Mouse (Mus musculus) left cerebral cortex, postnatal 14 days (tissue): ENCODE results near the gene Rreb1. TPM values are rescaled to one million over a fixed set of nuclear protein-coding genes. Genes with fewer than 3 reads are reported as not detected.

Experiments used
- DNase-seq, 2 experiments: peaks; one replicate each; pipeline ENCODE4 v3.0.0; 2021 to 2022; ENCODE audit warnings: low spot score in 2 of 2, mixed read lengths in 1 of 2
- intact Hi-C: fragments of 180-260 bp; cut with DNase I; formaldehyde crosslinking; loops from one replicate; pipeline ENCODE4 v1.15.1; 2025
- total RNA-seq, 2 experiments: library from RNA; stranded (reverse); gene quantifications; 2 replicates each; pipeline ENCODE4 v1.2.3; 2021

The Rreb1 gene
- total RNA-seq, 2 experiments from 2014 or later, result 24.0 to 26.3 TPM

- DNase-seq, result no peak
- intact Hi-C loops, result no loop called here
These were observed 84.3 kb downstream of the Rreb1 start for GRCm38 (mm10) chr13:37862492-37862891.

DNA sequence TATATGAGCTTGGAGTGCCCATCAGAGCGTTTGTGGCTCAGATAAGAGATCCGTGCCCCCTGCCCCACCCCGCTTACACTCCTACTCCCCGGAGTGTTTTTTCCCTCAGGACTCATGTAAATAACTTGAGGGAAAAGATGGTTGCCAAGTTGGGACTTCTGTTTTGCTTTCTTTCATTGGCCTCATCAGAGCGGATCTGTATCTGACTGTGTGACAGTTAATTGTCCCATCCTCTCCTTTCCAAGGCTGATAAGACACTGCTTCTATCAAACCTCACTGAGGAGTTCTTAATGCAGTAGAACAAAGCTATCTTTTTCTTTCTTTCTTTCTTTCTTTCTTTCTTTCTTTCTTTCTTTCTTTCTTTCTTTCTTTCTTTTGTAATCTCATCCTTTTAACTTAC, 85.4 kb downstream of the Rreb1 start:
- no peak for DNase-seq
- intact Hi-C loops, result no loop called here

- intact Hi-C loops, result no loop called here
- no peak for DNase-seq
These were observed 86.5 kb downstream of the Rreb1 start for GRCm38 (mm10) chr13:37864697-37865096.

DNA sequence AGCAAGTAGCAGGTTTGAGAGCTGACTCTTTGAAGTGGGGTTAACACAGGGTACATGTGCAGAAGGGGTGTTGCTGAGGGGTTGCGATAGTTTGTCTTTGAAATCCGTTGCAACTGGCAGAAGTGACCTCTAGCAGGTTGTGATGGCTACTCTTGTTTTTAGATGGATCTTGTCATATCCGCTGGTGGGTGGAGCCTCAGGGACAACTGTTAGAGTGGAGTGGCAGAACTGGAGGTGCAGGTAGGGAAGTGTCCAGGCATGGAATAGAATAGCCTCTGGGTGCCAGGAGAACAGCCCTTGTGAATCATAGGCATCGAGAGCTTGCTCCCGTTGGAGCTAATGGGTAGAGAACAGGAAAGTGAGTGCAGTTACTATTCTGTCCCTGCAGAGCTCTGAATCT, 88.1 kb downstream of the Rreb1 start:
- intact Hi-C loops, result no loop called here
- DNase-seq, result no peak

- no peak for DNase-seq
- intact Hi-C loops, result no loop called here
These were observed 88.6 kb downstream of the Rreb1 start for GRCm38 (mm10) chr13:37866846-37867245.

- intact Hi-C loops, result no loop called here
- DNase-seq, result no peak
These were observed 92.1 kb downstream of the Rreb1 start for GRCm38 (mm10) chr13:37870118-37870908.

DNA sequence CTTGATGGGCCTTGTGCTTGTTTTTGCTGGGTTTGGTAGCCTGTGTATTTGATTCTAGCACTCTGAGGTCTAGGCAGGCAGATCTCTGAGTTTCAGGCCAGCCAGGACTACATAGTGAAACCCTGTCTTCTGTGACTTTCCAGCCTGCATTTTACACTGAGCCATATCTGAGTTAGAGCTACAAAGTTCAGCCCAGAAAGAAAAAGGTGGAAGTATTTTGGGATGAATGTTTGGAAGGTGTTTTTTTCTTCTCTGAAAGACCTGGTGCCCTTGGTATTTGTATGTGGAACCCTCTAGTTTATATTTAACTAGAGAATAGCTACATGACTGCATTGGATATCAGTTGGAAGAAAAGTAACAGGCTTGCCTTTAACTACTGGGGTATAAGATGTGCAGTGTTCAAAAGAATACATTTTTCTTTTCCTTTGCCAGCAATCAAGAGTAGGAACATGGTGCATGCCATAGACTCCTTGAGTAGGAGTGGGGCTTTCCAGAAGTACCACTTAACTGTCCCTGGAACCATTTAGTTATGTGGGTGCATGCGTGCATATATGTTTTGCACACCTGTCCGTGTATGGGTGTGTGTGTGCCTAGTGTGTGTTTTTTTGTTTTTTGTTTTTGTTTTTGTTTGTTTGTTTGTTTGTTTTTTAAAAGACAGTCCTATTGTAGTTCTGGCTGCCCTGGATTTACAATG, 94.1 kb downstream of the Rreb1 start:
- intact Hi-C loops, result no loop called here
- DNase-seq, result no peak

DNA sequence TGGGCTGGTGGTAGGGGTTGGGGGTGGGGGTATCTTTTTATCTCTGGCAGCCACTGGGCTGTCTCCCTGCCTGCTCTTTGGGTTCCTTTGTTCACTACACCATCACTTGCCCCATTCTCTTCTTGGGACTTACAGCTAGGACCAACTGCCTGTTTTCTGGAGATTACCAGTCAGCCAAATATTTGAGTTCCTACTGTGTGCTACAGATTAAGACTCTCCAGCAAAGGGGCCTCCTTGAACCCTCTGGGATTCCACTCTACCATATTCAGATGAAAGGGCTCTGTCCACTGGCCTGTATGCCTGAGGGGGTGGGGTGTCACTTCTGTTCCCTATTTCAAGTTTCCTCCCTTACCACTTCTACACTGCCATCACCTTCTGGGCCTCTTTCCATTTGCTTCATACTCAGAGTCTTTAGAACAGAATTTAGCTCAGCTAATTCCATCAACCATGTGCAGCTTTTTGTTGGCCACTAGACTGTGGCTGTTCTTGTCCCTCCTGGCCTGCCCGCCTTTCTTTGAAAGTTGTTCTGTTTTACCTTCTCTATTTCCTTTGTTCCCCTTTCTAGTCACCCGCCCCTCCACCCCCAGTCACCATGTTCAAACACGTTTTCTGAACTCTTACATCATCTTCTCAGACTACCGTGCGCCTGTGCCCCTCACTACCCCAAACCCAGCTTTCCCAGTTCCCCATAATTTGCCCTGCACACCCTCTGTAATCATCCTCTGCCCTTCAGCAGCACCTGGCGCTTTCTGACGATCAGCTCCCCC, 95.1 kb downstream of the Rreb1 start:
- no peak for DNase-seq
- intact Hi-C loops, result no loop called here

- no peak for DNase-seq
- intact Hi-C loops, result no loop called here
These were observed 97.7 kb downstream of the Rreb1 start for GRCm38 (mm10) chr13:37875919-37876318.

GRCm38 (mm10) chr13:37876366-37876765, 98.2 kb downstream of the Rreb1 start:
- intact Hi-C loops, result no loop called here
- no peak for DNase-seq

- intact Hi-C loops, result no loop called here
- DNase-seq, result no peak
These were observed 98.6 kb downstream of the Rreb1 start for GRCm38 (mm10) chr13:37876836-37877235.

- intact Hi-C loops, result no loop called here
- DNase-seq, result no peak
These were observed 99.0 kb downstream of the Rreb1 start for GRCm38 (mm10) chr13:37877241-37877640.

GRCm38 (mm10) chr13:37878918-37879331, 100.7 kb downstream of the Rreb1 start:
- intact Hi-C loops, result no loop called here
- no peak for DNase-seq

DNA sequence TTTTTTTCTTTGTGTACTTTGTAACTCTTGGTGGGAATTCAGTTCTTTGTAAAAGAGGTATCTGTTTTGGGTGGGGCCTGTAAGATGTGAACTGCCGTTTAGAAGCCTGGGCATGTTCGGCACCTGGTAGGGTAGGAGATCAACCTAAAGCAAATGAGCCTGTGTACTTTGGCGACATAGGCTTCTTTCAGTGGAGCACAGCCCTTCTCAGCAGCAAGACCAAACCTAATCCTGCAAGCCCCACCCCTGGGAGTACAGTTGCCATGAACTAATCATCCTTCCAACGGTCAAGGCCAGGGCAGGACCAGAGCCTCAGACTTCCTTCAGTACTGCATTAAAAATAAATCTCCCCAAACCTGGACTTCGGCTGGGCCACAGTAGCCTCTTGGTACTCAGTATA, 101.4 kb downstream of the Rreb1 start:
- intact Hi-C loops, result no loop called here
- no peak for DNase-seq

DNA sequence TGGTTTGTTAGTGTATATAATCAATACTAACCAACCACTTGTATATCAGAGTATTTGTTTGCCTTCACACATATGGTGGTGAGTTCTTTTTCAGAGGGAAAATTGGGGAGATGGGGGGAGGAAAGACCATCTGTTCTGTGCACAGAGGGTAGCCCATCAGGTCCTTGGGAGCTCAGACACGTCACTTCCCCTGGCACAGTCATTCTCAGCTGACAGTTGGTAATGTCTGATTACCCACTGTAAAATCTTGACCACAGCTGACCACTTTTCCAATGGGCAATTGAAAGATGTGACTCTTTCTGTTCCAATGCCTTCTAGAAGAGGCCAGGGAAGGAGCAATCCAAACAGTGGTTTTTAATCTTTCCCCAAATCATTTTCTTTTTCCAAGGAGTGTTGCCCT, 101.8 kb downstream of the Rreb1 start:
- no peak for DNase-seq
- intact Hi-C loops, result no loop called here

DNA sequence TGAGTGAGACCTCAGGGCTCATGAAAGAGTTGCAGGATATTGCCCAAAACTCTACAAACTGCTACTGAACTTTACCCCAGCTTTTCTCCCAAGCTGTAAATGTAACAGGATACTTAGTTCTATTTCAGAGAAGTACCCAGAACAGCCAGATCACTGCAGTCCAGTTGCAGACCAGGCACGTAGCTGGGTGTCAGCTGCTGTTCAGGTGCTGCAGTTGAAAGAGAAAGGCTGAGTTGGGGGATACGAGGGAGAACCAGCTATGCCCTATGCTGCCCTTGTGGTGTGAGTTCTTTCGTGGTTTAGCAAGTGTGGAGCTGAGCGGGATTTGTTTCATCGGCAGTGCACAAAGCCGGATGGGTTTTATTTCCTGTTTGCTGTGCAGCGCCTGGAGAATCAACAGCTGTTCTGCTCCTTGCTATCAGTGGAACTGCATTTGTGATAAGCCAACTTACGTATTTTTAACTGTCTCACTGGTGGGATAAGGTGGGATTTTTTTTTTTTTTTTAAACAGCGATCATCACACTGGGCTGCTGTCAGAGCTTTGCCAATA, 102.5 kb downstream of the Rreb1 start:
- no peak for DNase-seq
- intact Hi-C loops, result no loop called here

DNA sequence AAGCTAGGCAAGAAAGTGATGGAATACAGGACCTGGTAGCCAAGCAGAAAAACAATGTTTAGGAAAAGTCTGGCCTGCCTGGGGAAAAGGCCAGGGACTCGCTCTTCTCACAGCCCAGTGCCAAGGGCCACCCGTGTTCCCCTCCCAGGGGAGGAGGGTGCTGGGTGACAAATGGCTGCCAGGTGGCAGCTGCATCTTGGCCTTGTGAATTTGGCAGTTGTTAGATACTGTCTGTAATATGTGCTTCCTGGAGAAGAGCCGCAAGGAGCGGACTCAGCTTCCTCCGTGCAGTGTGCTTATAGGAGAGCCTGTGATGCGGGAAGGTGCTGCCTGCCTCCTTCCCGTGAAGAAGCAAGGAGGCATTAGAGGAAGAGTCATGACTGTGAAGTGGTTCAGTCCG, 104.3 kb downstream of the Rreb1 start:
- intact Hi-C loops, result no loop called here
- no peak for DNase-seq

GRCm38 (mm10) chr13:37883008-37883407, 104.8 kb downstream of the Rreb1 start:
- intact Hi-C loops, result no loop called here
- no peak for DNase-seq

DNA sequence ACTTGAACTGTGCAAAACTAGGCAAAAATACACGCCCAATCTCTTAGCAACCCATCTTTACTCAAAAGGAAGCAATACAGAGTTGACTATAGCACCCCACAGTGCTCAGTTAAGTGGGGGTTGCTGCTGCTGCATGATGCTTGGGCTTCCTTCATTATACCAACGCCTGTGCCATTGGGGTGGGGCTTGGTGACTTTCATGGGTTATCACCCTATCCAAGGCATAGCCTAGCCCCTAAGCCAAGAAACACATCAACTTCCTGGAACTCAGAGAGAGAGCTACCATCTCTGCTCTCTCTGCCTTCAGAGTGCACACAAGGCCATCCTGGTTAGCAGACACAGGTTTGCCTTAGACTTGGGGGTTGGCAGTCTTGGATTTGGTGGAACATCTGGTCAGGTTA, 107.2 kb downstream of the Rreb1 start:
- intact Hi-C loops, result no loop called here
- DNase-seq, result no peak

DNA sequence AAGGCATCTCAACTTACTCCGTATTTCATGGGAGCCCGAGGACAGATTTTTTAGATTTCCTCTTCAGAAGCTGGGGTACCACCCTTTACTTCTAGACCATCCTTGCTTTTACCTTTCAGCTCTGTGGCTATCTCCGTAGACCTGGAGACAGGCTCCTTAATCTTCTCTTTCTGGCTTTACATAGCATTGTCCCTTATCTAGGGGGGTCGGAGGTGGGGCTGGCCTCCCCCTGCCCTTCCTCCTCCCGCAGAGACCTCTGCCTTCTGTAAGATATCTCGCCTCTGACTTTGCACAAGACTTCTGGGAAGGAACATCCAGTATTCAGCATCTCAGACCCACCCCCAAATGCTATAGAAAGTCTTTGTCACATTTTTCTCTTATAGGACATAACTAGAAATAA, 107.8 kb downstream of the Rreb1 start:
- intact Hi-C loops, result no loop called here
- DNase-seq, result no peak
